Mouse (Mus musculus) lung, adult 2 months (tissue): ENCODE results near the gene Bag6. TPM values are rescaled to one million over a fixed set of nuclear protein-coding genes. Genes with fewer than 3 reads are reported as not detected.

Experiments
- DNase-seq: peaks from one replicate; pipeline ENCODE4 v3.0.0; 2022
- H3K4me1 ChIP-seq: fragments of 200-500 bp; 2 replicates; pipeline ENCODE4 v1.6.1; 2011; ENCODE audit warnings: low read length; ENCODE audit not compliant: control insufficient read depth, insufficient read depth
- H3K4me3 ChIP-seq: fragments of 200-500 bp; replicated peaks from 2 replicates; pipeline ENCODE3; 2011; ENCODE audit warnings: low read depth, mild to moderate bottlenecking, control low read depth, low read length; ENCODE audit errors: extremely low read depth
- CTCF ChIP-seq: fragments of 200-500 bp; IDR thresholded peaks from 2 replicates; pipeline ENCODE4 v1.5.1; 2011; ENCODE audit warnings: mild to moderate bottlenecking, low read length, control low read depth; ENCODE audit not compliant: insufficient read depth
- POLR2A ChIP-seq: fragments of 200-500 bp; IDR thresholded peaks from 2 replicates; pipeline ENCODE4 v1.6.1; 2011; ENCODE audit warnings: low read depth, mild to moderate bottlenecking, control low read depth, low read length, borderline replicate concordance; ENCODE audit errors: extremely low read depth
- WGBS: fragments of 180-500 bp; shearing (Covaris S2); methylation state at CpG from one replicate; pipeline ENCODE4 v1.1.7; 2018; 5-methylcytosine and 5-hydroxymethylcytosine counted together
- polyA plus RNA-seq: library from polyadenylated mRNA; depleted of rRNA; stranded (reverse); fragments of >200 nt; gene quantifications from 2 replicates; pipeline ENCODE4 v1.2.3, GENCODE M21; 2012; rRNA removed

The Bag6 gene
- 227 and 234 TPM in 2 replicates for polyA plus RNA-seq

- WGBS = under 1% methylated on average over 66 of the region's 66 CpGs
- TF ChIP-seq POLR2A = peak; percentile 68; the same call in 1 of the 2 replicates
- no peak for TF ChIP-seq CTCF
- DNase-seq = peak; percentile 97
- Histone ChIP-seq H3K4me3 (peak within 1 kb of the TSS; percentile 99), H3K4me1 (peaks cover 7% of the 10 kb centered on the region)
Observed at GRCm38 (mm10) chr17:35134801-35135590, at the start of gene Bag6. Bag6 (plus strand) TSS chr17:35135178.

GRCm38 (mm10) chr17:35085208-35085865, 49.6 kb upstream of the Bag6 start, which contains the start of gene Ly6g6f:
Ly6g6f (minus strand) TSS chr17:35085610.
- 49% methylated on average over 7 of the region's 7 CpGs for WGBS
- TF ChIP-seq CTCF (no peak), POLR2A (no peak)
- no peak within 1 kb of the TSS for H3K4me3 ChIP-seq
- no peak for DNase-seq
- peaks cover 4% of the 10 kb centered on the region; the same call in 1 of the 2 replicates for H3K4me1 ChIP-seq

DNA sequence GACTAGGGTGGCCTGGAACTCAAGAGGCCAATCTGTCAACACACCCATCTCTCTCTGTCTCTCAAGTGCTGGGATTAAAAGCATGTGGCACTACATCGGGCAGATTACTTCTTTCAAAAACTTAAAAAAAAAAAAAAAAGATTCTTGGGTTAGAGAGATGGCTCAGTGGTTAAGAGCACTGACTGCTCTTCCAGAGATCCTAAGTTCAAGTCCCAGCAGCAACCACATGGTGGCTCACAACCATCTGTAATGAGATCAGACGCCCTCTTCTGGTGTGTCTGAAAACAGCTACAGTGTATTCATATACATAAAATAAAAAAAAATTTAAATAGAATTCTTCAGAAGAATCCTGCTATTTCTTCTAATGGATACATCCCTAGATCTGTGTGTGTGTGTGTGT, 46.8 kb upstream of the Bag6 start:
- WGBS = 30% methylated on average over 2 of the region's 2 CpGs
- Histone ChIP-seq H3K4me1 (peaks cover 11% of the 10 kb centered on the region), H3K4me3 (no peak overlapping the region)
- no peak for TF ChIP-seq CTCF
- TF ChIP-seq POLR2A = no peak
- no peak for DNase-seq

DNA sequence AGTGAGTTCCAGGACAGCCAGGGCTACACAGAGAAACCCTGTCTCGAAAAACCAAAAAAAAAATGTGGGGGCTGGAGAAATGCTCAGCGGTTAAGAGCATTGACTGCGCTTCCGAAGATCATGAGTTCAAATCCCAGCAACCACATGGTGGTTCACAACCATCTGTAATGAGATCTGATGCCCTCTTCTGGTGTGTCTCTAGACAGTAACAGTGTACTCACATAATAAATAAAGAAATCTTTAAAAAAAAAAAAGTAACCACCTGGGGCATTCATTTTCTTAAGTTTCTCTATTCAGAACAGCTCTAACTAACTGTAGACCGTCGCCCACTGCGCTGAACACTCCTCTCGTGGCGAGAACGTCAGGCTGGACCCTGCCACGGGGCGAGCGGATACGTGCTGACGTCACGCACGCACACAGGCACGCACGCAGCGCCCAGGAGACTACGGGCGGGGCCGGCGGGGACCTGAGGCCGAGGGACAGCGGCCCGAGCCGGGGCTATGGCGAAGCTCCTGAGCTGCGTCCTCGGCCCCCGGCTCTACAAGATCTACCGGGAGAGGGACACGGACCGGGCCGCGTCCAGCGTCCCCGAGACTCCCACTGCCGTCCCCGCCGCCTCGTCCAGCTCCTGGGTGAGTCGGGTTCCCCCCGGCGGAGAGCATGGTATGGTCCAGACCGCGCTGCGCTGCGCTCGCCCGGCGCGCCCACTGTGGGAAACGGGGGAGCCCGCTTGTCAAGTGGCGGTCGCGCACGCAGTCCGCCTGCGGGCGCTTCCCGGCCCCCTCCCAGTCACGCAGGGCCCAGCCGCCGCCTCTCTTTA, 45.9 kb upstream of the Bag6 start, which contains the start of gene Abhd16a:
TSS of gene Abhd16a (plus strand) at position 439 of the 820 bp plus-strand sequence.
- peak; percentile 94 for DNase-seq
- TF ChIP-seq CTCF = no peak
- TF ChIP-seq POLR2A = peak; percentile 87; the same call in 1 of the 2 replicates
- WGBS = 3% methylated on average over 67 of the region's 67 CpGs
- Histone ChIP-seq H3K4me1 (peaks cover 11% of the 10 kb centered on the region), H3K4me3 (peak within 1 kb of the TSS; percentile 95)

- DNase-seq = peak; percentile 29
- H3K4me3 ChIP-seq = peak overlapping the region; percentile 52
- TF ChIP-seq CTCF = no peak
- no peak for TF ChIP-seq POLR2A
- WGBS = 42% methylated on average over 8 of the region's 8 CpGs
- H3K4me1 ChIP-seq = peaks cover 11% of the 10 kb centered on the region
Observed at GRCm38 (mm10) chr17:35090166-35090932, 44.6 kb upstream of the Bag6 start.

- DNase-seq = no peak
- H3K4me3 ChIP-seq = no peak overlapping the region
- H3K4me1 ChIP-seq = peaks cover 11% of the 10 kb centered on the region
- WGBS = 69% methylated on average over 14 of the region's 14 CpGs
- TF ChIP-seq POLR2A = no peak
- no peak for TF ChIP-seq CTCF
Observed at GRCm38 (mm10) chr17:35092403-35093198, 42.4 kb upstream of the Bag6 start.

- DNase-seq = no peak
- Histone ChIP-seq H3K4me1 (peaks cover 11% of the 10 kb centered on the region), H3K4me3 (no peak overlapping the region)
- 88% methylated on average over 15 of the region's 15 CpGs for WGBS
- TF ChIP-seq CTCF (no peak), POLR2A (no peak)
Observed at GRCm38 (mm10) chr17:35094475-35095365, 40.3 kb upstream of the Bag6 start.
